Mouse (Mus musculus): Measurements from ENCODE around the gene Spns1. TPM values are rescaled to one million over a fixed set of nuclear protein-coding genes. Genes with fewer than 3 reads are reported as not detected.

The Spns1 gene
- polyA plus RNA-seq (2015; fragmentation: Nextera tagmentation; extraction: Ambion mirVana): 16.1 and 18.3 TPM in 2 replicates

- ATAC-seq (ENCODE audit: low read depth): peak; percentile 96
- WGBS (ENCODE audit: insufficient replicate concordance): under 1% methylated on average over 33 of the region's 33 CpGs
- peak within 1 kb of the TSS; percentile 71 for H3K27ac ChIP-seq (ENCODE audit: low read length)
- H3K9me3 ChIP-seq (replicated peaks; ENCODE audit: control insufficient read depth, low read length): no peaks in the 10 kb centered on the region
- no peaks in the 10 kb centered on the region; the same call in 1 of the 2 replicates for H3K36me3 ChIP-seq (ENCODE audit: control insufficient read depth, insufficient read depth)
- H3K4me3 ChIP-seq (ENCODE audit: low read depth, low read length): peak within 1 kb of the TSS; percentile 71
- peaks cover 22% of the 10 kb centered on the region for H3K4me1 ChIP-seq (ENCODE audit: control insufficient read depth, low read depth, low read length)
- no peaks in the 10 kb centered on the region for H3K27me3 ChIP-seq (ENCODE audit: control insufficient read depth, insufficient read depth, low read depth, low read length)
- peak within 1 kb of the TSS; percentile 66 for H3K9ac ChIP-seq (ENCODE audit: low read depth, low read length)
- H3K4me2 ChIP-seq (ENCODE audit: low read depth, low read length): peak within 1 kb of the TSS; percentile 92
These were observed at the start of gene Spns1 for GRCm38 (mm10) chr7:126377278-126378158. TSS of gene Spns1 (minus strand) at chr7:126377450.

GRCm38 (mm10) chr7:126424161-126424560 is 46.9 kb upstream of the Spns1 start:
- ATAC-seq (ENCODE audit: low read depth): no peak
- Histone ChIP-seq H3K9ac (ENCODE audit: low read depth, low read length) (no peak overlapping the region), H3K4me1 (ENCODE audit: control insufficient read depth, low read depth, low read length) (peaks cover 11% of the 10 kb centered on the region), H3K36me3 (ENCODE audit: control insufficient read depth, insufficient read depth) (no peaks in the 10 kb centered on the region), H3K4me2 (ENCODE audit: low read depth, low read length) (no peak overlapping the region), H3K4me3 (ENCODE audit: low read depth, low read length) (no peak overlapping the region), H3K27me3 (ENCODE audit: control insufficient read depth, insufficient read depth, low read depth, low read length) (no peaks in the 10 kb centered on the region), H3K27ac (ENCODE audit: low read length) (no peak overlapping the region), H3K9me3 (replicated peaks; ENCODE audit: control insufficient read depth, low read length) (no peaks in the 10 kb centered on the region)
- WGBS (ENCODE audit: insufficient replicate concordance): 62% methylated on average over 6 of the region's 6 CpGs

GRCm38 (mm10) chr7:126421756-126422155 is 44.5 kb upstream of the Spns1 start:
- no peaks in the 10 kb centered on the region for H3K27me3 ChIP-seq (ENCODE audit: control insufficient read depth, insufficient read depth, low read depth, low read length)
- no peak overlapping the region for H3K9ac ChIP-seq (ENCODE audit: low read depth, low read length)
- 60% methylated on average over 5 of the region's 5 CpGs for WGBS (ENCODE audit: insufficient replicate concordance)
- no peak overlapping the region for H3K4me3 ChIP-seq (ENCODE audit: low read depth, low read length)
- no peak for ATAC-seq (ENCODE audit: low read depth)
- H3K27ac ChIP-seq (ENCODE audit: low read length): no peak overlapping the region
- H3K9me3 ChIP-seq (replicated peaks; ENCODE audit: control insufficient read depth, low read length): no peaks in the 10 kb centered on the region
- no peak overlapping the region for H3K4me2 ChIP-seq (ENCODE audit: low read depth, low read length)
- H3K4me1 ChIP-seq (ENCODE audit: control insufficient read depth, low read depth, low read length): no peaks in the 10 kb centered on the region
- no peaks in the 10 kb centered on the region for H3K36me3 ChIP-seq (ENCODE audit: control insufficient read depth, insufficient read depth)

GRCm38 (mm10) chr7:126418496-126418895 is 41.2 kb upstream of the Spns1 start:
- Histone ChIP-seq H3K4me1 (ENCODE audit: control insufficient read depth, low read depth, low read length) (no peaks in the 10 kb centered on the region), H3K4me3 (ENCODE audit: low read depth, low read length) (no peak overlapping the region), H3K27me3 (ENCODE audit: control insufficient read depth, insufficient read depth, low read depth, low read length) (no peaks in the 10 kb centered on the region), H3K36me3 (ENCODE audit: control insufficient read depth, insufficient read depth) (no peaks in the 10 kb centered on the region), H3K9me3 (replicated peaks; ENCODE audit: control insufficient read depth, low read length) (no peaks in the 10 kb centered on the region), H3K27ac (ENCODE audit: low read length) (no peak overlapping the region), H3K4me2 (ENCODE audit: low read depth, low read length) (no peak overlapping the region), H3K9ac (ENCODE audit: low read depth, low read length) (no peak overlapping the region)
- WGBS (ENCODE audit: insufficient replicate concordance): 41% methylated on average over 3 of the region's 3 CpGs
- ATAC-seq (ENCODE audit: low read depth): no peak

- no peak overlapping the region for H3K4me2 ChIP-seq (ENCODE audit: low read depth, low read length)
- no peaks in the 10 kb centered on the region for H3K4me1 ChIP-seq (ENCODE audit: control insufficient read depth, low read depth, low read length)
- H3K36me3 ChIP-seq (ENCODE audit: control insufficient read depth, insufficient read depth): no peaks in the 10 kb centered on the region
- no peaks in the 10 kb centered on the region for H3K27me3 ChIP-seq (ENCODE audit: control insufficient read depth, insufficient read depth, low read depth, low read length)
- H3K27ac ChIP-seq (ENCODE audit: low read length): no peak overlapping the region
- 75% methylated on average over 4 of the region's 4 CpGs for WGBS (ENCODE audit: insufficient replicate concordance)
- no peak for ATAC-seq (ENCODE audit: low read depth)
- H3K9me3 ChIP-seq (replicated peaks; ENCODE audit: control insufficient read depth, low read length): no peaks in the 10 kb centered on the region
- H3K4me3 ChIP-seq (ENCODE audit: low read depth, low read length): no peak overlapping the region
- H3K9ac ChIP-seq (ENCODE audit: low read depth, low read length): no peak overlapping the region
These were observed 40.4 kb upstream of the Spns1 start for GRCm38 (mm10) chr7:126417606-126418005.

- no peak for ATAC-seq (ENCODE audit: low read depth)
- no peak overlapping the region for H3K4me2 ChIP-seq (ENCODE audit: low read depth, low read length)
- H3K9me3 ChIP-seq (replicated peaks; ENCODE audit: control insufficient read depth, low read length): no peaks in the 10 kb centered on the region
- H3K36me3 ChIP-seq (ENCODE audit: control insufficient read depth, insufficient read depth): no peaks in the 10 kb centered on the region
- H3K4me3 ChIP-seq (ENCODE audit: low read depth, low read length): no peak overlapping the region
- no peak overlapping the region for H3K27ac ChIP-seq (ENCODE audit: low read length)
- H3K4me1 ChIP-seq (ENCODE audit: control insufficient read depth, low read depth, low read length): no peaks in the 10 kb centered on the region
- WGBS (ENCODE audit: insufficient replicate concordance): 43% methylated on average over 8 of the region's 8 CpGs
- H3K27me3 ChIP-seq (ENCODE audit: control insufficient read depth, insufficient read depth, low read depth, low read length): no peaks in the 10 kb centered on the region
- no peak overlapping the region for H3K9ac ChIP-seq (ENCODE audit: low read depth, low read length)
These were observed 39.8 kb upstream of the Spns1 start for GRCm38 (mm10) chr7:126417045-126417444.

GRCm38 (mm10) chr7:126416615-126417014 is 39.4 kb upstream of the Spns1 start:
- H3K4me1 ChIP-seq (ENCODE audit: control insufficient read depth, low read depth, low read length): no peaks in the 10 kb centered on the region
- H3K36me3 ChIP-seq (ENCODE audit: control insufficient read depth, insufficient read depth): no peaks in the 10 kb centered on the region
- WGBS (ENCODE audit: insufficient replicate concordance): 21% methylated on average over 2 of the region's 2 CpGs
- no peak overlapping the region for H3K9ac ChIP-seq (ENCODE audit: low read depth, low read length)
- ATAC-seq (ENCODE audit: low read depth): peak; percentile 16; the same call in 1 of the 2 replicates
- H3K4me3 ChIP-seq (ENCODE audit: low read depth, low read length): no peak overlapping the region
- no peak overlapping the region for H3K27ac ChIP-seq (ENCODE audit: low read length)
- H3K27me3 ChIP-seq (ENCODE audit: control insufficient read depth, insufficient read depth, low read depth, low read length): no peaks in the 10 kb centered on the region
- no peak overlapping the region for H3K4me2 ChIP-seq (ENCODE audit: low read depth, low read length)
- H3K9me3 ChIP-seq (replicated peaks; ENCODE audit: control insufficient read depth, low read length): no peaks in the 10 kb centered on the region

- Histone ChIP-seq H3K4me3 (ENCODE audit: low read depth, low read length) (no peak within 1 kb of the TSS), H3K9ac (ENCODE audit: low read depth, low read length) (no peak within 1 kb of the TSS), H3K27ac (ENCODE audit: low read length) (no peak within 1 kb of the TSS), H3K9me3 (replicated peaks; ENCODE audit: control insufficient read depth, low read length) (no peaks in the 10 kb centered on the region), H3K36me3 (ENCODE audit: control insufficient read depth, insufficient read depth) (no peaks in the 10 kb centered on the region), H3K4me1 (ENCODE audit: control insufficient read depth, low read depth, low read length) (no peaks in the 10 kb centered on the region), H3K27me3 (ENCODE audit: control insufficient read depth, insufficient read depth, low read depth, low read length) (no peaks in the 10 kb centered on the region; the same call in 1 of the 2 replicates), H3K4me2 (ENCODE audit: low read depth, low read length) (no peak within 1 kb of the TSS)
- ATAC-seq (ENCODE audit: low read depth): no peak
- WGBS (ENCODE audit: insufficient replicate concordance): 77% methylated on average over 6 of the region's 6 CpGs
These were observed 37.5 kb upstream of the Spns1 start, which contains the start of gene Cd19 for GRCm38 (mm10) chr7:126414725-126415124. TSS of gene Cd19 (minus strand) at chr7:126414889.

- Histone ChIP-seq H3K36me3 (ENCODE audit: control insufficient read depth, insufficient read depth) (no peaks in the 10 kb centered on the region), H3K9ac (ENCODE audit: low read depth, low read length) (no peak overlapping the region), H3K27ac (ENCODE audit: low read length) (no peak overlapping the region), H3K4me2 (ENCODE audit: low read depth, low read length) (no peak overlapping the region), H3K4me1 (ENCODE audit: control insufficient read depth, low read depth, low read length) (no peaks in the 10 kb centered on the region), H3K9me3 (replicated peaks; ENCODE audit: control insufficient read depth, low read length) (no peaks in the 10 kb centered on the region), H3K4me3 (ENCODE audit: low read depth, low read length) (no peak overlapping the region), H3K27me3 (ENCODE audit: control insufficient read depth, insufficient read depth, low read depth, low read length) (no peaks in the 10 kb centered on the region; the same call in 1 of the 2 replicates)
- ATAC-seq (ENCODE audit: low read depth): no peak
- 75% methylated on average over 4 of the region's 4 CpGs for WGBS (ENCODE audit: insufficient replicate concordance)
These were observed 33.8 kb upstream of the Spns1 start for GRCm38 (mm10) chr7:126411061-126411460.
